Mouse (Mus musculus) small intestine, adult 2 months (tissue): ENCODE data around the gene Polg2.

Source experiments
- CTCF ChIP-seq: fragments of 200-500 bp; IDR thresholded peaks from 2 replicates; pipeline ENCODE4 v1.5.1; 2012; ENCODE audit warnings: low read depth, mild to moderate bottlenecking, control low read depth, inconsistent platforms, low read length, moderate library complexity, mixed read lengths; ENCODE audit not compliant: insufficient replicate concordance, insufficient read length; ENCODE audit errors: extremely low read depth
- POLR2A ChIP-seq: fragments of 200-500 bp; IDR thresholded peaks from 2 replicates; pipeline ENCODE4 v1.6.1; 2012; ENCODE audit warnings: low read depth, mild to moderate bottlenecking, control low read depth, inconsistent platforms, low read length, moderate library complexity

DNA sequence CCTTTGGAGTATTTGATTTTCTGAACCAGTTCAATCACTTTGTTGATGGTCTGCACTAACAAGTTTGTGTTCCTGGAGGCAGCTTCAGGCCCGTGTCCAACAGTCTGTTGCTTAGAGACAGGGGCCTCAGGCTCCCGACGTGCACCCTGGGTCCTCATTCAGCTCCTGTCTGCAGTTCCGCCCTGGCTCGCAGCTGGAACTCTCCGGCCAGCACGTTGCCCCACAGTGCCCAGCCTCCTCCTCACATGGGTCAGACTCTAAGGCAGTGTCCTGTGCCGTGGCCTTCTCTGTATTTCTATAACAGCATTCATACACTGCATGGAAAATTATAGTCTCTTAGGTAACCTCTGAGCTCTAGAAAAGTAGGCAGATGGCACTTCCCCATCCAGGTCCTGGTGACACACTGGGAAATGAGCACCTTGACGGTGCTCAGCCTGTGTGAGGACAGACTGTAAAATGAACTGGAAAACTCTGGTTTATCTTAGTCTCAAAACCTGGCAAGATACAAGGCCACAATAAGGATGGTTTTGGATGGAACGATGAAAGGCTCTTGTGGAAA lies 22.8 kb upstream of the Polg2 start:
- no peak for TF ChIP-seq CTCF
- TF ChIP-seq POLR2A, result no peak
